Mouse (Mus musculus) embryonic fibroblast, embryonic 13.5 days (primary cell): ENCODE measurements at regions not wholly inside any gene's neighbourhood (a gene's known extent, or its start where the extent isn't known, plus 50 kb on each side); places are given as distances from the start of the nearest gene placed in this dataset.

Source experiments
- CTCF ChIP-seq: IDR thresholded peaks from 2 replicates; pipeline ENCODE4 v1.5.1; 2011; ENCODE audit warnings: mild to moderate bottlenecking, control low read depth, low read length, moderate library complexity, borderline replicate concordance; ENCODE audit not compliant: insufficient read depth
- POLR2A ChIP-seq: IDR thresholded peaks from 2 replicates; pipeline ENCODE4 v1.6.1; 2011; ENCODE audit warnings: low read depth, mild to moderate bottlenecking, control low read depth, low read length, moderate library complexity

- TF ChIP-seq POLR2A (no peak), CTCF (no peak)
These were observed 74.8 kb upstream of the Ptprt start for GRCm38 (mm10) chr2:162735761-162736160.
